Mouse (Mus musculus) liver, adult 2 months (tissue): Measurements from ENCODE around the gene Maml3.

Experiments used
- CTCF ChIP-seq: fragments of 200-500 bp; IDR thresholded peaks from 2 replicates; pipeline ENCODE4 v1.5.1; 2011; ENCODE audit warnings: low read depth, low read length, control low read depth
- POLR2A ChIP-seq: fragments of 200-500 bp; IDR thresholded peaks from 2 replicates; pipeline ENCODE4 v1.6.1; 2011; ENCODE audit warnings: low read length, control low read depth; ENCODE audit not compliant: insufficient read depth; ENCODE audit errors: extremely low read depth

DNA sequence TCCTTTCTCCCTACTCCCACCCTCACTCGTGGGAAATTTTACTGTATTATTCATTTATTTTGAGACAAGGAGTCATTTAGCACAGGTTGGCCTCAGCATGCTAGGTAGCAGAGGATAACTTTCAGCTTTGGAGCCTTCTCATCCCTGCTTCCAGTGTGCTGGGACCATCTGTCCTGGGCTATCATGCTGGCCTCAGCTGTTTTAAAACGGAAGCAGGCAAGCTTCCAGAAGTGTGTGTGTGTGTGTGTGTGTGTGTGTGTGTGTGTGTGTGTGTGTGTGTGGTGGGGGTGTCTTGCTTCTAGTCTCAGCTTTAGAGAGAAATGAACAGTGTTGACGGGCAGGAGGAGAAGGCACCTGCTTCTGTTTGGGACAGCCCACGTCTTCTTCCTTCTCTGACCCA is 387.0 kb downstream of the Maml3 start:
- TF ChIP-seq CTCF (no peak), POLR2A (no peak)
